Mouse (Mus musculus): ENCODE measurements around the gene Eno2.
"Not testable (repeated sequence)": the region's sequence is repeated elsewhere in the genome, so short reads cannot be mapped to it uniquely, and the experiment has no call there.

DNA sequence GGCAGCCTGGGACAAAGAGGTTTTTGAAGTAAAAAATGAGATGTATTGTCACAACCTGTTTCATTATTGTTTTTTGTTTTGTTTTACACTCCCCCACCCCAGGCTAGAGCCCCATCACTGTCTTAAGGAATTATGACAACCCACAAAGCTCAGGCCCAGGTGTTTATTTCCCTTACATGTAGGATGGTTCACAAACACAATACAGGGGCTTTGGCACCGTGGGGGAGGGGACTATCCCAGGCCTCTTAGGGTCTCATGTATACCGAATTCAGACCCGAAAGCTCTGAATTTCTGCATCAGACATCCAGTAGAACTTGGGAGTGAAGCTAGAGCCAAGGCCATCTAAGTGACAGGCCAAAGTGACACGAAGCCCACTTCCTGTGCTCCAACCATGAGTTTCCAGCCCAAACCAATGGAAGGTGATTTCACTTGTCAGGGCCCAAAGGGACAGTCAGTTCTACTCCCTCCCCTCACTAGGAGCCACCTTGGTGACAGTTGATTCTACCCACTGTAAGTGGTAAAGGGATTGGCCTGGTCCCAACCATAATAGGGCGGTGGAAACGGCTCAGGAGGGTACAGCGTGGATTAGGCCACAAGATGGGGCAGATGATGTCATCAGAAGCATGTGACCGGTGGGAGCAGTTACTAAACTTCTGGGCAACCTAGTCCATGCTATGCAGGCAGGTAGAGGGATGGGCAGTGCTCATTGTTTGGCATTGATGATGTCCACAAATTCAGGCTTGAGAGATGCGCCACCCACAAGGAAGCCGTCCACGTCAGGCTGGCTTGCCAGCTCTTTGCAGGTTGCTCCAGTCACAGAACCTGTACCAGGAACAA is 41.3 kb upstream of the Eno2 start:
- TF ChIP-seq GATA1 (IDR thresholded peaks at IDR 0.05; ENCODE audit: borderline replicate concordance, low read length); FLI1 (IDR thresholded peaks at IDR 0.05; ENCODE audit: low read length): not testable (repeated sequence)
